Mouse (Mus musculus) bone marrow, adult 2 months (tissue): ENCODE data around the gene Erbb4. TPM values are rescaled to one million over a fixed set of nuclear protein-coding genes. Genes with fewer than 3 reads are reported as not detected.

Experiments
- H3K27ac ChIP-seq: fragments of 200-500 bp; 2 replicates; pipeline ENCODE4 v1.5.1; 2012; ENCODE audit warnings: low read depth, mild to moderate bottlenecking, control low read depth, inconsistent platforms, low read length; ENCODE audit not compliant: control insufficient read depth, poor library complexity, insufficient read depth
- H3K4me1 ChIP-seq: fragments of 200-500 bp; 2 replicates; pipeline ENCODE4 v1.6.1; 2011; ENCODE audit warnings: low read length; ENCODE audit not compliant: control insufficient read depth, insufficient read depth
- H3K4me3 ChIP-seq: fragments of 200-500 bp; replicated peaks from 2 replicates; pipeline ENCODE3; 2011; ENCODE audit warnings: mild to moderate bottlenecking, low read depth, low read length, control low read depth; ENCODE audit not compliant: control insufficient read depth
- CTCF ChIP-seq: fragments of 200-500 bp; IDR thresholded peaks from 2 replicates; pipeline ENCODE4 v1.5.1; 2011; ENCODE audit warnings: low read length, control low read depth; ENCODE audit not compliant: control insufficient read depth, insufficient read depth
- POLR2A ChIP-seq: fragments of 200-500 bp; IDR thresholded peaks from 2 replicates; pipeline ENCODE4 v1.6.1; 2011; ENCODE audit warnings: low read depth, mild to moderate bottlenecking, control low read depth, low read length, borderline replicate concordance; ENCODE audit not compliant: control insufficient read depth
- WGBS: fragments of 180-500 bp; shearing (Covaris S2); methylation state at CpG from one replicate; pipeline ENCODE4 v1.1.7; 2018; 5-methylcytosine and 5-hydroxymethylcytosine counted together
- polyA plus RNA-seq: library from polyadenylated mRNA; stranded (reverse); fragments of >200 nt; gene quantifications from 2 replicates; pipeline ENCODE4 v1.2.4, GENCODE M21; 2011; ENCODE audit warnings: low replicate concordance; ENCODE audit not compliant: missing spikeins, insufficient read depth, insufficient read length

The Erbb4 gene
- polyA plus RNA-seq, 1 experiment = not detected

GRCm38 (mm10) chr1:68401204-68401603, 706.7 kb downstream of the Erbb4 start:
- Histone ChIP-seq H3K4me1 (no peaks in the 10 kb centered on the region), H3K27ac (no peak overlapping the region), H3K4me3 (no peak overlapping the region)
- TF ChIP-seq POLR2A = no peak
- TF ChIP-seq CTCF = no peak
- 66% methylated on average over 4 of the region's 4 CpGs for WGBS

- Histone ChIP-seq H3K4me3 (no peak overlapping the region), H3K4me1 (no peaks in the 10 kb centered on the region), H3K27ac (no peak overlapping the region)
- TF ChIP-seq CTCF = no peak
- TF ChIP-seq POLR2A = no peak
- WGBS = 67% methylated on average over 2 of the region's 2 CpGs
These were observed 736.3 kb downstream of the Erbb4 start for GRCm38 (mm10) chr1:68371531-68371930.

GRCm38 (mm10) chr1:68333714-68334113, 774.1 kb downstream of the Erbb4 start:
- 43% methylated on average over 2 of the region's 2 CpGs for WGBS
- TF ChIP-seq CTCF (no peak), POLR2A (no peak)
- no peak overlapping the region for H3K4me3 ChIP-seq
- no peaks in the 10 kb centered on the region for H3K4me1 ChIP-seq
- H3K27ac ChIP-seq = no peak overlapping the region

GRCm38 (mm10) chr1:68305813-68306212, 802.0 kb downstream of the Erbb4 start:
- Histone ChIP-seq H3K27ac (no peak overlapping the region), H3K4me3 (no peak overlapping the region), H3K4me1 (no peaks in the 10 kb centered on the region)
- WGBS = 73% methylated on average over 4 of the region's 4 CpGs
- TF ChIP-seq POLR2A (no peak), CTCF (no peak)

GRCm38 (mm10) chr1:68284443-68284842, 823.4 kb downstream of the Erbb4 start:
- no peak for TF ChIP-seq CTCF
- TF ChIP-seq POLR2A = no peak
- no peak overlapping the region for H3K4me3 ChIP-seq
- 79% methylated on average over 2 of the region's 2 CpGs for WGBS
- no peaks in the 10 kb centered on the region for H3K4me1 ChIP-seq
- H3K27ac ChIP-seq = no peak overlapping the region

GRCm38 (mm10) chr1:68275819-68276218, 832.0 kb downstream of the Erbb4 start:
- no peaks in the 10 kb centered on the region for H3K4me1 ChIP-seq
- H3K27ac ChIP-seq = no peak overlapping the region
- TF ChIP-seq CTCF (no peak), POLR2A (no peak)
- H3K4me3 ChIP-seq = no peak overlapping the region
- 70% methylated on average over 5 of the region's 5 CpGs for WGBS

GRCm38 (mm10) chr1:68178580-68178979, 929.3 kb downstream of the Erbb4 start:
- no peak overlapping the region for H3K4me3 ChIP-seq
- no peak overlapping the region for H3K27ac ChIP-seq
- WGBS = 42% methylated on average over 3 of the region's 3 CpGs
- no peaks in the 10 kb centered on the region for H3K4me1 ChIP-seq
- TF ChIP-seq POLR2A (no peak), CTCF (no peak)

GRCm38 (mm10) chr1:68155253-68155652, 952.6 kb downstream of the Erbb4 start:
- 71% methylated on average over 1 of the region's 1 CpGs for WGBS
- H3K4me1 ChIP-seq = no peaks in the 10 kb centered on the region
- TF ChIP-seq POLR2A (no peak), CTCF (no peak)
- H3K27ac ChIP-seq = no peak overlapping the region
- no peak overlapping the region for H3K4me3 ChIP-seq

GRCm38 (mm10) chr1:68150572-68150971, 957.3 kb downstream of the Erbb4 start:
- Histone ChIP-seq H3K4me3 (no peak overlapping the region), H3K4me1 (no peaks in the 10 kb centered on the region), H3K27ac (no peak overlapping the region)
- TF ChIP-seq POLR2A (no peak), CTCF (no peak)
- 68% methylated on average over 2 of the region's 2 CpGs for WGBS
